Mouse (Mus musculus) CD4-positive, CD25-positive, alpha-beta regulatory T cell, adult 4 months (primary cell): ENCODE results near the gene Atxn2. TPM values are rescaled to one million over a fixed set of nuclear protein-coding genes. Genes with fewer than 3 reads are reported as not detected.

Experiments used
- ATAC-seq: one replicate; pipeline ENCODE4 v1.8.0; 2017
- polyA plus RNA-seq, 2 experiments: library from polyadenylated mRNA; unstranded; fragments of 100-300 nt; shearing (Covaris generic); gene quantifications; one replicate each; pipeline ENCODE4 v1.2.1; 2017

The Atxn2 gene
- polyA plus RNA-seq, 2 experiments from 2014 or later = 27.0 to 41.6 TPM

DNA sequence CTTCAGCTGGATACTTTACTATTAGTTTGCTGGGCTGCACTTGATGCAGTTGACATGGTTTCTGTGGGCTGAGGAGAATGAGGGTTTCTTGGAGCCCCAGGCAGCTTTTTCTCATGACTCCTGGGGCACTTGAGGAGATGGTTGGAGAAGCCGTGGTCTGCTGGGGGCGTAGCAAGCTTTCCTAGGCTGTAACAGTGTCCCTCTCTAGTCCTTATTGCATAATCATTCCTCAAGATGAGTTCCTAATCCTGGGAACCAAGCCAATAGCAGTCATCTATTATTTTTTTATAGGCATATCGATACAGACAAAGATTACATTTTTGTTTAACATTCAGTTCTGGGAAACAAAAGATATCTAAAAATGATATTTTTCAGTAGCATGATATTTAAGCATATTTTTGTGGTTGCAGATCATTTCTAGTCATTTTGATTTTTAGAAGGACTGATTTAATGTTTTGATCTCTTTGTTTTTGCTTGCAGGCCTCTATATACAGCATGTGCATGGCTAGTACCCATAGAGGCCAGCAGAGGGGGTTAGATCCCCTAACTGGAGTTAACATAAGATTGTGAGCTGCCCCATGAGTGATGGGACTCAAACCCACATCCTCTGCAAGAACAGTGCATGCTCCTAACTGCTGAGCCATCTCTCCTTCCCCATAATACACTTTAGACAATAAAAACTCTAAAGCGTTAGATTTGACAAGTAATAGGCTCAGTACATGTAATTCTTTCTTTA is 55.1 kb downstream of the Atxn2 start:
- ATAC-seq = no peak

DNA sequence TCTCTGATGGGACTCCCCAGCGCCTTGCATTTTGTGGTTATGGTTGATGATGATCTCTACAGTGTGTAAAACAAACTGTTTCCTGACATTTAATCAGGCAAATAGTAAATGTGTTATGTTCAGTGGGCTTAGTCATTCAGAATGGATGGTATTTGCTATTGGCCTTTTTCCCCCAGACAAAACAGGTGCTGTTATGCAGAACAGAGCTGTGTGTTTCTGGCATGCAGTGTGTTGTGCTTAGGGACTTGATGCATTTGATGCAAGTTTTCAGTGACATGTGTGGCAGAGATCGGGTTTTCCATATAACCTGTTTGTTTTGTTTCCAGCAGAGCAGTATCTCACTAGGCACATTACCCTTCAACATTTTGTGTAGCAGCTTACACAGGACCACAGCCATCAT is 56.4 kb downstream of the Atxn2 start:
- ATAC-seq = no peak

DNA sequence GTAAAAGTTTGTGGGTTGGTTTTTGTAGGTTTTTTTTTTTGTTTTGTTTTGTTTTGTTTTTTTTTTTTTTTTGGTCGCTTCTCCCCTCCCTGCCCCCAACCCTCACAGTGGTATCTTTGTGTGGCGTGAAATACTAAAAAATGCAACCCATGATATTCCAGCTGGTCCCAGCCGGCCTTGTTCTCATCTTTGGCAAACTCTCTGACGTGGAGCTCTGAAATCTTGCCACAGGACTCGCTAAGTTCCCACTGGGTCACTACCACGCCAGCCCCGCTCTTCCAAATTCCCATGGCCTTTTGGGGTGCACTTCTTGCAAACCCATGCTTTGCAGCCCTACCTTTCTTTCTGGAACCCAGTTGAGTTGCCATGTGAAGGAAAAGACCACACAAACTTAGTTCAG is 58.7 kb downstream of the Atxn2 start:
- no peak for ATAC-seq

DNA sequence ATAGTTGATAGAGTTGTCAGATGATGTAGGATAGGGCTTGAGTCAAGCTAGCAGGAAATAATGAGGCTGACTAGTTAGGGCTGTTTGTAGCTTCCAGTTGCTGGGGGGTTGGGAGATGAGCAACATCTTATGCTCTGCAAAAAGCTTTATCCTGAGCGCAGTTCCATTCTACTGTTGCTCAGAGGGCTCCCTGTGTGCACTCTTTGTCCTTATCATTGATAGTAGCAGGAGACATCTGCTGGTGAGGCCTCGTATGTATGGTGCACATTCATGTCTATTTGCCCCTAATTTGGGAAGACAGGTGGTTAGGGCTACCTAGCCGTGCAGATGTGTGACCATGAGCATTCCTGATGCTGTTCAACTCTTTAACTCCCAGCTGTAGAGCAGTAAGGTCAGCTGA is 60.5 kb downstream of the Atxn2 start:
- no peak for ATAC-seq

DNA sequence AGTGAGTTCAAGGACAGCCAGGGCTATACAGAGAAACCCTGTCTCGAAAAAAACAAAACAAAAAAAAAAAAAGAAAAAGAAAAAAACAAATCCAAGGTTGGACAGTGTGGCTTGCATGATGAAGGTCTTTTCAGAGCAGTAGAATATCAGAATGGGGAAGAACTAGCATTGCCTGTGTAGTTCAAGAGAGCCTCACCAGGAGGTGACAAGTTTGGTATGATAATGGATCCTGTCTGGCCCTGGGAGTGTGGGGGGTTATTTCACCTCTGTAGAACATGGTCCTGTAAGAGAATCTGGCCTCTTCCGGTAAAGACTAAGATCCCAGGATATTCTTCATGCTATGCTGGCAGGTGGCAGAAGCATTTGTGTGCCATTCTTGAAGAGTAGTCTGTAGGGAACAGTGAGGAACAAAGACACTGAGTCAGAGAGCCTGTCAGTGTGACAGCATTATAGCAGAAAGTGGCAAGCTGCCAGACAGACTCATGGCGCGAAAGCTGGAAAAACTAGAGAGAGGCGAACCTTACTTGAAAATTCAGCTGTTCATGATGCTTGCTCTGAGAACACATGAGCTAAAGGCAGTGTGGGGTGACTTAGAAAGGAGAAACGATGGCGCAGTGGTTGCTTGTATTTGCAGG is 67.5 kb downstream of the Atxn2 start:
- no peak for ATAC-seq

DNA sequence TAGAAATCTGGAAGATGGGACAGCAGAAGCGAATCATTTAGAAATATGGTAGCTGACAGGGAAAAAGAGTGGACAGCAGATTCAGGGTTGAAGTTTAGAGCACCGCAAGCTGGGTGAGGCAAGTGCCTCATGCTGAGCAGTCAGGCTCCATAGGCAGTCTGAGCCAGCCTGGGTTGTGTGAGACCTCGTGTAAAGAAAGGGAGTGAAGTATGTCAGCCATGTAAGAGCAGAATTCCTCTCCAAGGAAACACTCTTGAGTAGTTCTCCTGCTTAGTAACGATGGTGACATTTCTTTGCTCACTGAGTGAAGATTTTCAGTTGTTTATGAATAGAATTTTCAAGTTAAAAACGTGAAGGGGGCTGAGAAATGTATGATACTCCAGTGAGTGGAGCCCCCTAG is 69.0 kb downstream of the Atxn2 start:
- ATAC-seq = no peak

DNA sequence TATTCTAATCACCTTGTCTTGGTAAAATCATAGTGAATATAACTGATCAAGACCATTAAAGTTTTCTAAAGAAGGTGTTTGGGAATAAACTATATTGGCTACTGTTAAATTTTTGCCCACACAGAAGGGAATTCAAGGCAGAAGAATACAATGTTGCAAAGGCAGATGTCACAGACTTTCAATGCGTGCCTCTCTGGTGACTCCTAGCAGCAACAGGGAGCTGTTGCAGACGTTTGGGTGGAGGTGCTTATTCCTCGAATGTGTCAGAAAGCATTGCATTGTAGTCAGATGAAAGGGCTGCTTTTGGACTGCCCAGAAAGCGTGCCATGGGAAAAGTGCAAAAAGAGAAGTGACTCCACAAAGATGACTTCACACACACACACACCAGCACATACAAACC is 71.3 kb downstream of the Atxn2 start:
- no peak for ATAC-seq

DNA sequence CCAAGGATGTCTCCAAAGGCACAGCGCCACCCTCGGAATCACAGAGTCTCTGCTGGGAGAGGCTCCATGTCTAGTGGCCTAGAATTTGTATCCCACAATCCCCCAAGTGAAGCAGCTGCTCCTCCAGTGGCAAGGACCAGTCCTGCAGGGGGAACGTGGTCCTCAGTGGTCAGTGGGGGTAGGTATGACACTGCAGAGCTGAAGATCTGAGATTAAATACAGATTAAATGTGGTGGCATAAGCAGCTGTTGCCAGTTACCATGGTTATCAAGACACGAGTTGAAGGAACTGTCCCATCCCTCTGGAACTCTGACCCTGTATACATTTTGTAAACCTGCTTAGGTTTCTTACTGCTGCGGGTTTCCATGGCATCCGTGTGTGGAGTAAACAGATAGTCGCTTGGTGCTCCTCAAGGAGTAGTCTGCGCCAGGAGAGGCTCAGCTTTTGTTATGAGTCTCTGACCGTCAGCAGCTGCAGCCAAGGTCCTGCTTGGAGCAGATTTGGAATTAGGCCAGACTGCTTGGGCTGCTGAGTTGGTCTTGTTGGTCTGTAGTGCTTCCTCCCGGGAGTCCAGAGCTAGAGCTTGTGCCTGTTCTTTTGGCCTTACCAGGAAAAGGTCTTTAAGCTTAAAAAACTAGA is 72.8 kb downstream of the Atxn2 start:
- ATAC-seq = no peak

DNA sequence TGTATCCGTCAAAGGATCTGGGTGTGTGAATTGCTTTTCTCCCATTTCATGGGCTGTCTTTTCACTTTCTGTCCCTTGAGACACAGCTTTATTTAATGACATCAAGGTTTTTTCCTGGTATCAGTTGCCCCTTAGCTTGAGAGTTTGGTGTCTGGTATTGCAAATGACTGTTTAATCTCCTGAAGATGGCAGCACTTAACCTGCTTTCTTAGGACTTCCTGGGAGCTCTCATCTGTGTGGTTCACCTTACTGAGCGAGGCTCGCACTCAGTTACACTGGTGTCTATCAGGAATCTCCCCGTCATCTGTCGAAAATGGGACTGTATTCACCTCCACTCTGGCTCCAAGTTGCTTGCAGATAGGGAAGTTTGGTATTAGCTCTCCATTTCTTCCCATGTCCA is 79.9 kb downstream of the Atxn2 start:
- peak; percentile 45 for ATAC-seq

DNA sequence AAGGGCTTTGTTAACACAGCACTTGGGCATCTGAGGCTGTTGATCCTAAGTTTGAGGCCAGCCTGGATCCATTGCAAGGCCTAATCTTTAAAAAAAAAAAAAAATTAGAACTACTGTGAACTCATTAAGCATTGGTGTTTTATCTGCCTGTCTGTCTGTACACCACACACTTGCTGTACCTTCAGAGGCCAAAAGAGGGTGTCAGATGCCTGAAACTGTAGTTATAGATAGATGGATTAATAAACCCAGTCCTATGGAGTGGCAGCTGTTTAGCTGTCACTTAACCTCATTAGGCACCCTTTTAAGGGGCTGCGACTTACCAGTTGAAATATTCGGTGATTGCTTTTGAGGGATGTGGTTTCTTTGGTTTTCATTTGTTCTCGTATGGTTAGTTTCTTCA is 84.7 kb downstream of the Atxn2 start:
- ATAC-seq = peak; percentile 58

DNA sequence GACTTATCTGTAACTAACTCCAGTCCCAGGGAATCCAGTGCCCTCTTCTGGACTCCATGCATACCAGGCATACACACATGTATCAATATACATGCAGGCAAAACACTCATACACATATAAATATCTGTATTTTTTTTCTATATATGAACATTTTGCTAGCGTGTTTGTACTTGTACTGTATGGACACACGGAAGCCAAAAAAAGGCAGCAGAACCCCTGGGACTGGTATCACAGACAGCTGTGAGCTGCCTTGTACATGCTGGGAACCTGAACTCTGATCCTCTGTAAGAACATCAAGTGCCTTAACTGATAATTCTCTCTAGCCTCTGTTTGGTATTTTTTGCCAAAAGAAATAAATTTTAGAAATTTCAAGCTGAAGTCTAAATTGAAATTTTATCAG is 87.3 kb downstream of the Atxn2 start:
- no peak for ATAC-seq

DNA sequence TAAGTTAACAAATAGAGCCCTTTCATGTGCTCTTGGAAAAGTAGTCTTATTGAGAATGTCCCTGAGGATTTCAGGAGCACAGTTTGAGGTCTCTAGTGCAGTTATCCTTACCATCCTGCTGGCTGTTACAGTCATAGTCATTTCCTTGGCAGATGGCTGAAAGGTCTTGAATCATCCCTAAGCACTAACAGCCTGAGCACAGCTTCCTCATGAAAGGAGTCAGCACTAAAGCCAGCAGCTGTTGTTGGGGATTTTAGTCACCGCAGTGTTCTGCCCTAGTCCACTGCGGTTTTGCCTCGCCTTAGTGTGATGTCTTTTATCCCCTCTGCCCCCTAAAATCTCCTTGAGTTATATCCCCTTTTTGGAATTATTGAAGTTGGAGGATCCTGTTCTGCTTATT is 96.0 kb downstream of the Atxn2 start:
- no peak for ATAC-seq

DNA sequence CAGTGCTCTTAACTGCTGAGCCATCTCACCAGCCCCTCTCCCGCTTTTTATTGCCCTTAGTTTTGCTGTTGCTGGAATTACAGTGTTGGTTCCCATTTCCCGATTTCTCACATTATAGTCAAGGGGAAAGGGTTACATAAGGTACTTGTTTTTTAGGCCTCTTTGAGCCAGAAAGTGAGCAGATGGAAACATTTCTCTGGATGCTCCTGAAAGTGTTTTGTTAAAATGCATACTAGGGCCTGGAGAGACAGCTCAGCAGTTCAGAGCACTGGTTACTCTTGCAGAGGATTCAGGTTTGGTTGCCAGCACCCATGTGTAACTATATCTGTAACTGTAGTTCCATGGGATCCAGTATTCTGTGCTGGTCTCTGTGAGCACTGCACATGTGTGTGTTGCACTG is 97.1 kb downstream of the Atxn2 start:
- no peak for ATAC-seq

DNA sequence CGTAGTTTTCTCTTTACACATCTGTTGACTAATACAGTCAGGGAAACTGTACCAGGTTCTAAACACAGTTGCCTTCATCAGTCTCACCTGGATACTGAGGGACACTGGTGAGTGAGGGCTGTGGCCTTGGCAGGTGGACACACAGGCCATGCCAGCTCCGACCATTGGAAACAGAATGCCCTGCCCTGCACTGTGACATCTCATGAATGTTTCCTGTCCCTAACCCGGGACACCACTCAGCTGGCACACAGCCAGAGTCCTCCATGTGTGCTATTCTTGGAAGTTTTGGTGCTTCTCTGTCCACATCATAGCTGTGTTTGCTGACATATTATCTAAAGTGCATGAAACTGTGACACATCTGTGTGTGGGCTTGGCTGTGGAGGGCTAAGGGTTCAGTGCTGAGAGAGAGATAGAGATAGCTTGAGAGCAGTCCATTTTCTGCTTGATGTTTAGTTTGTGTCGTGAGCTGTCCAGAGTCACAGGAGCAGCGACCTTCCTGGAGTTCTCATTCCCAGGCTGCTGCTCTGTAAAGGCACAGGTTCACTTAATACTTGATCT is 98.6 kb downstream of the Atxn2 start:
- no peak for ATAC-seq

DNA sequence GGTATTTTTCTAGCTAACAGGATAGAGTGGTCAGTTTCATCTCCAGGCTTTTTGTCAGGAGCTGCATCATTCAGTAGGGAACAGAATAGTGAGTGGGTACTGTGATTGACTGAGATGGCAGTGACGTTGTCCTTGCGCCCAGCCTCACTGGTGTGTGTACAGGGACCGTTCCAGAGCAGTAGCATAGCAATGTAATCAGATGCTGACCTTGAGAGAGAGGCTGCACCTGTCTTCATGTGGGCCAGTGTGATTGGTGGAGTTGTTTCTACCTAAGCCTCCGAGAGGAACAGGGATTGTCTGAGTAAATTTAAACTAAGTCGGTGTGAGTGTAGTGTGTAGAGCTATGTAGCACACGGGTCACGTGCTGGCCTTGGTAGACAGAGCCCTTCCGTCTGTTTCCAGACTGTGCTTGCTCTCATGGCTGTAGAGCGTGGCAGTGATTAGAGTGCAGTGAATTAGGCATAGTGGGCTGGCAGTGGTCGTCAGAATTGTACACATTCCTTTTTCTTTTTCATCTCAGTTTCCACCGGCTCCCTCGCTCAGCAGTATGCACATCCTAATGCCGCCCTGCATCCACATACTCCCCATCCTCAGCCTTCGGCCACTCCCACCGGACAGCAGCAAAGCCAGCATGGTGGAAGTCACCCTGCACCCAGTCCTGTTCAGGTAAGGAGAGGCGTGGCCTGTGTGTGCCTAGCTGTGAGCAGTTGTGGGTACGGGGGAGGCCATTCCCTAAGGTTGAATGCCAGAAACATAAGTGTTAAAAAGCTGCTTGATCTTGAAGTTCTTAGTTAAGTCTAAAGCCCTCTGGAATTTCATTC is 99.4 kb downstream of the Atxn2 start:
- ATAC-seq = no peak

DNA sequence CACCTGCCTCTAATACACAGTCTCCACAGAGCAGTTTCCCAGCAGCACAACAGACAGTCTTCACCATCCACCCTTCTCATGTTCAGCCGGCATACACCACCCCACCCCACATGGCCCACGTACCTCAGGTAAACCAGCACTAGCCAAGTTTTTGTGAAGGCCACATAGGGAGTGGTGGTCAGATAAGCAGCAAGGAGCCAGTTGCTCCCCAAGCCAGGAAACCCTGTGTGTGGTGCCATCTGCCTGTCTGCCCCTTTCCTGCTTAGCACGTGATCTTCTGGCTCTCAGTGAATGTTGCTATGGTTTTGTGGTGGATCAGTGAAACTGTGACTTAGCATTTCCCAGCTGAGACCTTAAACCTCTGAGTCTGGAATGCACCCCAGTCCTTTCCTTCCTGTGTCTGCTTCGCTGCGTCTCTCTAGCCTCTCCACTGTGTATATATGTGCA is 100.4 kb downstream of the Atxn2 start:
- peak; percentile 40 for ATAC-seq

DNA sequence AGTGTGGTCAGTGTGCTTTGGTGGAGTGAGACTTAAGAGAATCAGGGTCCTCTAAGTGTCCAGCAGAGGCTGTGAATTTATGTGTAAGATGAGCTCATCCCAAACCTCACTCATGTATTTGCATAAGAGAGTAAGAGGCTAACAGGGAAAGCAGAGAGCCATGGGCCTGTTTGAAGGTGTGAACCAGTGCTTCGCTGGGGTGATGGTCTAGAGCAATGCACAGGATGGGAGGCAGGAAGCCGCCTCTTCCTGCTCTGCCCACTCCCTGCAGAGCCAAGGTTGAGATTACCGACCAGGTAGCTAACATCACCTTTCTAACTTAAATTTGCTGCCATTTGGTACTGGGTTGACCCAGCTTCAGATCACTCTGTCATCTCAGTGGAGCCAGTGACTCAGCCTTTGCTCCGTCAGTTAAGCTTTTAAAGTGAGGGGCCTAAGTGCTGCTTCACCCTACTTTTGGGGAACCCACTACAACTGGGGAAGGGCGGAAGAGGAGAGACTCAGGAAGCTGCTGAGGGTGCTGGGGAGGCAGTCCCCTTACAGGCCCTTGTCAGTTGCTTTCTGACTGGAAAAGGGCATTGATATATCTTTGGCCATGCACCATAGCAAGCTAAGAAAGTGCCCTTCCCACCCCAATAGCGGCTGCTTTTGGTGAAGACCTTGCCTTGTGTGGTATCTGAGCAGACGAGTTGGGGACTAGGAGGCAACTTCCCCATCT is 101.5 kb downstream of the Atxn2 start:
- ATAC-seq = peak; percentile 64

DNA sequence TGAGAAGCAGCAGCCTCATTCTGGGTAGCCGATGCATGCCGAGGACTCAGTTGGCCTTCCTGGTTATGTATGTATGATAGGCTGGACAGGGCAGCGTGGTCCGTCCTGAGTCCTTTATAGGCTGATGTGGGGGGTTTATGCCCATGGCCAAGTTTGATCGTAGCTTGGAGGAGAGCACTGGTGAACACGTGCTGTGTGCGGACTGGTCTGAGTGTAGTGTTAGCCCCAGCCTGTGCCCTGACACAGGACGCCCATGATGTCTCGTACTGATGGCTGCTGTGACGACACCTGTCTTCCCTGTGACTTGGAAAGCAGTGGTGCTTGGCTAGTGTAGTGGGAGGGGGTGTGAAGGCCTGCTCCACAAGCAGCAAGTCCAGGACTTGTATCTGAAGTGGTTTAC is 102.6 kb downstream of the Atxn2 start:
- no peak for ATAC-seq

DNA sequence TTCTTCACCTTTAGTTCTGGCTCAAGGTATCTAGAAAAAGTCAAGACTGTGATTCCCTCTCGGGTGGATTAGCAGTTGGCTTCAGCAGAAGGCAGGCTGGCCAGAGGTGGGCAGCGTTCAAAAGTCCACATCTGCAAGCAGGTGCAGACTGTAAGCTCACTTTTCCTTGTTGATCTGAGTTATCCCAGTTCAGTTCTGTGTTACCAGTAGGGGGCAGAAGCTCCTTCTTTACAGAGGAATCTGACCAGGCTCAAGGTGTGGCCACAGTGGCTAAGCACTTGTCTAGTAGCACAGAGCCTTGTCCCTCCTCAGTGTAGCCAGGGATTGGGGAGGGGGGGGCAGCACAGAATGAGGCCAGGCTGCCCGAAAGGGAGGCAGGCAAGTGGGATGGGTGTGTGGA is 103.9 kb downstream of the Atxn2 start:
- ATAC-seq = no peak

DNA sequence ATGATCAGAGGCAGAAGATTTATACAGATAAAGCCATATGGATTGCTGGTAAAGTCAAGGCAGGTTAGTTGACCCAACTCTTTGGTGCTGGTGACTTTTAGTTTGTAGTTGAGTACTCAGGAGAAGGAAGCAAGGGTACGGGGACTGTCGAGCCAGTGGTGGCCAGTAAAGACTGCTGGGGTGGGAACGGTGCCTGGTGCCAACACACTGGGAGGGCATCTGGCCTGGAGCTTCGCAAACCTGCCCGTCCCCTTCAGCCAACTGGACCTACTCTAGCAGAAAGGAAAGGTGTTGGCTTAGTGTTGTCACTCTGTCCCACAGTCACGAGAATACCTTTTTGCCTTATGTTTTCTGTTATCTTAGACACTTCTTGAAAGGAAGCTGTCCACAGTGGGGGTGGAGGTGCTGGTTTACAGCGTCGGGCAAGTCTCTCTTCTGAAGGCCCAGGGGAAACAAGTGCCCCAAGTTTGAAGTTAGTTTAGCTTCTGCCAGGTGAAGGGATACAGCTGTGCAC is 104.8 kb downstream of the Atxn2 start:
- no peak for ATAC-seq

DNA sequence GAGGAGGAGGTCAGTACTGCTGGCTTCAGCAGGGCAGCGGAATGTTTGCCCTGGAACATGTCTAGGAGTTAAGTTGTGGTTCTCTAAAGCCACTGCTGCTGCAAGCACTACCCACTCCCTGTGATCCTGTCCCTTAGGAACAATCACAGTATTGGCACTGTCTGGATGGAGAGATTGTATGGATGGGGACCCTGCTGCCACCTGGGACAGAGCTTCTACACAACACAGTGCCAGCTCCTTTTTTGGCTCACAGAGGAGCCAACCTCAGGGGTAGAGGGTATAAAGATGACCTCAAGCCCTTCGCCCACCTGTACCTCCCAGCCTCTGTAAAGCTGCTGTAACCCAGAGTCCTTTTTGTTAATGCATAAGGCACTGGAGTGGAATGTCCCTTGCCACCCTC is 105.5 kb downstream of the Atxn2 start:
- no peak for ATAC-seq

DNA sequence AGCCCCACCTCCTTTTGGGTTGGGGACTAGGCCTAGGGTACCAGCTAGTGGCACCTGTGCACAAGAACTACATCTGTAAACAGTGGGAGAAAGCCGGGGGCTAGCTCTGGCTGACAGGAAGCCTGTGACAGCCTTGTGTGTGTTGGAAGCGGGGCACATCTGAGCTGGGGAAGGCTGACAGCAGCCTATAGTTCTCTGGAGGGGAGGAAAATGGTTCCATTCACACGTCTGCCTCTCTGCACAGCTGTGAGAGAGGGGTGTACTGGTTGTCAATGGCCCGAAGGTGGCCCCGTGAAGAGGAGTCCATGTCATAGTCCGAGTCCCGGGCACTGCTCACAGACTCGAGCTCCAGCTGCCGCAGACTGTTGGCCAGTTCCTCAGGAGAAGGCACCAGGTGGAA is 106.4 kb downstream of the Atxn2 start:
- no peak for ATAC-seq
